Mouse (Mus musculus): Measurements from ENCODE around the gene Tut4.

DNA sequence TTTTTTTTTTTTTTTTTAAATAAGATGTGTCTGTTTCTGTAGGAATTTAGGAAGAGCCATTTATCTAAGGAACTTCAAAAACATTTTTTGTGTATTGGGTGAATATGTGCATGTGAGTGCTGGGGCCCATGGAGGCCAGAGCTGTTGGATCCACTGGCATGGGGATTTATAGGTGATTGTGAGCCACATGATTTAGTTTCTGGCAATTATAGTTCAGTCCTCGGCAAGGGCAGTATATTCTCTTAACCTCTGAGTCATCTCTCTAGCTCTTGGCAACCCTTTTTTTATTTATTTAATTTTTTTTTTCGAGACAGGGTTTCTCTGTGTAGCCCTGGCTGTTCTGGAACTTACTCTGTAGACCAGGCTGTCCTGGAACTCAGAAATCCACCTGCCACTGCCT is 14.4 kb downstream of the Tut4 start:
- TF ChIP-seq EP300 (IDR thresholded peaks at IDR 0.05; ENCODE audit: low read depth) (no peak), CTCF (IDR thresholded peaks at IDR 0.05; ENCODE audit: low read depth) (no peak)

Measured in liver, embryonic 14.5 days (tissue).